Mouse (Mus musculus) G1E (cell line): Measurements from ENCODE around the gene Slc12a7. TPM values are rescaled to one million over a fixed set of nuclear protein-coding genes. Genes with fewer than 3 reads are reported as not detected.

Experiments
- ATAC-seq: 2 replicates; pipeline ENCODE4 v1.8.0; 2016; ENCODE audit warnings: mild to moderate bottlenecking; ENCODE audit not compliant: insufficient number of reproducible peaks, poor library complexity, low FRiP score, severe bottlenecking; ENCODE audit errors: extremely low read depth
- DNase-seq: peaks from one replicate; pipeline ENCODE4 v3.0.0; 2012; ENCODE audit warnings: low spot score
- H3K27me3 ChIP-seq: 2 replicates; pipeline ENCODE4 v1.6.1; 2012; ENCODE audit warnings: mild to moderate bottlenecking, low read length, inconsistent platforms; ENCODE audit not compliant: insufficient read depth
- H3K36me3 ChIP-seq: replicated peaks from 2 replicates; pipeline ENCODE3; 2012; ENCODE audit warnings: mild to moderate bottlenecking, inconsistent platforms
- H3K4me1 ChIP-seq: 2 replicates; pipeline ENCODE4 v1.6.1; 2012; ENCODE audit warnings: low read depth, low read length, inconsistent platforms, mixed read lengths; ENCODE audit not compliant: insufficient read depth
- H3K4me3 ChIP-seq: 2 replicates; pipeline ENCODE4 v1.5.1; 2012; ENCODE audit warnings: low read depth, mild to moderate bottlenecking, inconsistent platforms, low read length, moderate library complexity, mixed read lengths
- H3K9me3 ChIP-seq: replicated peaks from 2 replicates; pipeline ENCODE4 v1.6.1; 2012; ENCODE audit warnings: inconsistent platforms
- CTCF ChIP-seq: IDR thresholded peaks from 2 replicates; pipeline ENCODE4 v1.5.1; 2012; ENCODE audit warnings: low read depth, low read length, inconsistent platforms, mixed read lengths
- GATA1 ChIP-seq: IDR thresholded peaks from 2 replicates; pipeline ENCODE4 v1.6.1; 2012; ENCODE audit warnings: borderline replicate concordance, low read length, inconsistent platforms, mixed read lengths
- GATA2 ChIP-seq: IDR thresholded peaks from 2 replicates; pipeline ENCODE4 v1.6.1; 2012; ENCODE audit warnings: low read depth, low read length, inconsistent platforms, borderline replicate concordance
- POLR2AphosphoS5 ChIP-seq: IDR thresholded peaks from 2 replicates; pipeline ENCODE4 v1.6.1; 2012; ENCODE audit warnings: low read depth, low read length, inconsistent platforms; ENCODE audit not compliant: insufficient replicate concordance
- TAL1 ChIP-seq: conservative IDR thresholded peaks from 2 replicates; pipeline ENCODE4 v1.6.1; 2012; ENCODE audit warnings: low read depth, low read length, inconsistent platforms, mixed read lengths
- polyA plus RNA-seq: library from polyadenylated mRNA; stranded (reverse); fragments of >175 nt; gene quantifications from 2 replicates; pipeline ENCODE4 v1.2.3, GENCODE M21; 2012
- total RNA-seq, 2 experiments: library from RNA; stranded (forward) in 1 of 2; stranded (reverse) in 1 of 2; fragments of 200-1000 nt in 1 of 2; fragments of >200 nt in 1 of 2; fragmentation: Nextera tagmentation in 1 of 2; gene quantifications; 2 replicates each; pipeline ENCODE4 v1.2.3; 2014 to 2017

The Slc12a7 gene
- total and polyA plus RNA-seq, 3 experiments = 0.46 to 1.6 (median 0.82) TPM

- H3K36me3 ChIP-seq = no peaks in the 10 kb centered on the region
- ATAC-seq (no peak), DNase-seq (no peak)
- H3K4me1 ChIP-seq = no peaks in the 10 kb centered on the region
- no peaks in the 10 kb centered on the region for H3K27me3 ChIP-seq
- no peak for TF ChIP-seq TAL1
- no peak for TF ChIP-seq CTCF
- TF ChIP-seq POLR2AphosphoS5 = no peak
- TF ChIP-seq GATA2 = no peak
- no peak for TF ChIP-seq GATA1
- H3K4me3 ChIP-seq = no peak overlapping the region
- H3K9me3 ChIP-seq = no peaks in the 10 kb centered on the region
Observed at GRCm38 (mm10) chr13:73812936-73813335, 80.0 kb downstream of the Slc12a7 start.

DNA sequence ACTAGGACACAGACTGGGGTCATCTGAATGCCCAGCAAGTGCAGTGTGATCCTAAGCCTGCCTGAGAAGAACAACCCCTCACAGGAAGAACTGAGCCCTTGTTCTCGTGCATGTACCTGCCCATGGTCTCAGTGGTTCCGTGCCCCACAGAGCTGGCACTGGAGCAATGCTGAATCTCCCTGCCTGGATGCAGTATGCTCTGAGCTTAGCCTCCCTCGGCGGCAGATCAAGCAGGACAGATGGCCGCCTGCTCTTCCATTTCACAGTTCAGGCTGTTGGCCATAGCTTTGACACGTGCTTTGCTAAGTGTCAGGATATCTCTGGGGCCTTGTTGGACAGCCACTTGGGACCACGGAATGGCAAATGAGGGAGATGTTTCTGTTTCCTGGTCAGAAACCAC lies 81.3 kb downstream of the Slc12a7 start:
- no peaks in the 10 kb centered on the region for H3K9me3 ChIP-seq
- ATAC-seq (no peak), DNase-seq (no peak)
- no peak for TF ChIP-seq TAL1
- no peak for TF ChIP-seq POLR2AphosphoS5
- TF ChIP-seq GATA2 = no peak
- H3K36me3 ChIP-seq = no peaks in the 10 kb centered on the region
- no peak overlapping the region for H3K4me3 ChIP-seq
- H3K4me1 ChIP-seq = no peaks in the 10 kb centered on the region
- H3K27me3 ChIP-seq = no peaks in the 10 kb centered on the region

DNA sequence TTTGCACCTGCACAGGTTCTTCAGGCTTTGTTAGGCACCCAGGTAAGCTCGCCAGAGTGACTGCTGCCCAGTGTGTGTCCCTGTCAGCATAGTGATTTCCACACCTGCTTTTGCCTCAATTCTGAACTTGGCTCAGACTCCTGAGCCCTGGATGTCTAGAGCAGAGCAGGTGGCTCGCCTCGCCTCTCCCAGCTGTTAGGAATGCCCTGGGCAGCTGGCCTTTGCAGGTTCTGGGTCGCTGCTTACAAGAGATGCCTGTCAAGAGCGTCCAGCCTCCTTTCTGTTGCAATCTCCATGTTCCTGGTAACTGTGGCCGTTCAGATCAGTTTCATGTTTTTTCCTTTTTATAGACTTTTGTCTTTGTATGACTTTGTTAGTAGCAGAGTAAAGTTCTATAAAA lies 83.4 kb downstream of the Slc12a7 start:
- ATAC-seq = no peak
- no peak overlapping the region for H3K4me3 ChIP-seq
- H3K27me3 ChIP-seq = no peaks in the 10 kb centered on the region; the same call in 1 of the 2 replicates
- no peaks in the 10 kb centered on the region for H3K9me3 ChIP-seq
- DNase-seq = no peak
- H3K36me3 ChIP-seq = no peaks in the 10 kb centered on the region
- TF ChIP-seq GATA2 (no peak), CTCF (no peak), GATA1 (no peak), TAL1 (no peak), POLR2AphosphoS5 (no peak)
- H3K4me1 ChIP-seq = no peaks in the 10 kb centered on the region

- no peaks in the 10 kb centered on the region for H3K36me3 ChIP-seq
- no peak overlapping the region for H3K4me3 ChIP-seq
- no peak for TF ChIP-seq CTCF
- TF ChIP-seq TAL1 = no peak
- no peak for TF ChIP-seq GATA2
- TF ChIP-seq GATA1 = no peak
- TF ChIP-seq POLR2AphosphoS5 = no peak
- H3K27me3 ChIP-seq = no peaks in the 10 kb centered on the region; the same call in 1 of the 2 replicates
- H3K4me1 ChIP-seq = no peaks in the 10 kb centered on the region
- no peak for DNase-seq
- no peak for ATAC-seq
- H3K9me3 ChIP-seq = no peaks in the 10 kb centered on the region
Observed at GRCm38 (mm10) chr13:73818921-73819320, 86.0 kb downstream of the Slc12a7 start.

- DNase-seq = no peak
- ATAC-seq = no peak
- H3K4me3 ChIP-seq = no peak overlapping the region
- H3K4me1 ChIP-seq = no peaks in the 10 kb centered on the region
- no peak for TF ChIP-seq GATA2
- TF ChIP-seq TAL1 = no peak
- no peak for TF ChIP-seq POLR2AphosphoS5
- TF ChIP-seq GATA1 = no peak
- no peak for TF ChIP-seq CTCF
- H3K9me3 ChIP-seq = no peaks in the 10 kb centered on the region
- no peaks in the 10 kb centered on the region for H3K36me3 ChIP-seq
- no peaks in the 10 kb centered on the region; the same call in 1 of the 2 replicates for H3K27me3 ChIP-seq
Observed at GRCm38 (mm10) chr13:73821251-73821650, 88.4 kb downstream of the Slc12a7 start.

DNA sequence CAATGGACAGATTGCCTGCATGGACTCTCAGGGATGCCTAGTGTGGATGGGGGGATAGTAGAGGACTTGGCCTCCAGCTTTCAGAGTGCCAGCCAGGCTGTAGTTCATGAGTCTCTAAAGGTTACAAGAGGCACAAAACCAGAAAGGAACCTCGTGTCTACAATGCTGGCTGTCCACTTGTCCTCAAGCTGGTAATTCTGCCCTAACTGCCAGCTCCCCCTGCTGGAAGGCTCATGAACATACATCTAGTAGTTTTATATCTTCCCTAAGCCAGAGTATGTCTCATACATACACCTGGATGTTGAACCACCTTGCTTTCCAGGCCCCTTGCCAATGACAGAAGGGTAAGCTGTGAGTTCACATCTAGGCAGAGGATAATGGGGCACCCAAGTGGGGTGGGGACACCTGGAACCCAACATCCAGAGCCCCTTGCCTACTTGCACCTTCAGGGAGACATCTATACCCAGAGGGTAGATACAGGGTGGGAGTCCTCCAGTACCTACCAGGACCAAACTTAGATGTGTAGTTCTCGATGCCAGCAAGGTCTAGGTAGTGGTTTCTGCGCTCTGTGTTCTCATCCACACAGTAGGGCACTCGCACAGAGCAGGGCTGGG lies 89.4 kb downstream of the Slc12a7 start:
- H3K4me1 ChIP-seq = no peaks in the 10 kb centered on the region
- peak; percentile 38 for DNase-seq
- H3K4me3 ChIP-seq = no peak overlapping the region
- no peak for TF ChIP-seq POLR2AphosphoS5
- peak; percentile 53 for TF ChIP-seq CTCF
- no peak; the same call in 1 of the 2 replicates for ATAC-seq
- no peaks in the 10 kb centered on the region for H3K36me3 ChIP-seq
- no peaks in the 10 kb centered on the region; the same call in 1 of the 2 replicates for H3K27me3 ChIP-seq
- H3K9me3 ChIP-seq = no peaks in the 10 kb centered on the region

GRCm38 (mm10) chr13:73823711-73824110 lies 90.8 kb downstream of the Slc12a7 start:
- DNase-seq = no peak
- ATAC-seq = no peak
- H3K27me3 ChIP-seq = peaks cover under 1% of the 10 kb centered on the region; the same call in 1 of the 2 replicates

More at GRCm38 (mm10) chr13:73823711-73824110, 90.8 kb downstream of the Slc12a7 start:
- Histone ChIP-seq H3K4me3 (no peak overlapping the region), H3K36me3 (no peaks in the 10 kb centered on the region), H3K9me3 (no peaks in the 10 kb centered on the region), H3K4me1 (no peaks in the 10 kb centered on the region)
- TF ChIP-seq TAL1 (no peak), GATA1 (no peak), GATA2 (no peak), CTCF (no peak), POLR2AphosphoS5 (no peak)
